Mouse (Mus musculus) stomach, postnatal 0 days (tissue): ENCODE measurements around the gene Lyrm7. TPM values are rescaled to one million over a fixed set of nuclear protein-coding genes. Genes with fewer than 3 reads are reported as not detected.

Source experiments
- ATAC-seq: fragments of 200-750 bp; cut with Nextera tagmentation; 2 replicates; pipeline ENCODE4 v1.8.0; 2017; ENCODE audit not compliant: low FRiP score, low TSS enrichment
- DNase-seq: peaks from one replicate; pipeline ENCODE4 v3.0.0-alpha.2; 2016; ENCODE audit warnings: low spot score
- H3K27ac ChIP-seq: fragments of 300-500 bp; sonication (generic); replicated peaks from 2 replicates; pipeline ENCODE4 v1.5.1; 2014; ENCODE audit warnings: mild to moderate bottlenecking, control low read depth
- H3K27me3 ChIP-seq: fragments of 300-500 bp; sonication (generic); 2 replicates; pipeline ENCODE4 v1.6.1; 2014; ENCODE audit warnings: low read length; ENCODE audit not compliant: control insufficient read depth, insufficient read depth
- H3K36me3 ChIP-seq: fragments of 300-500 bp; sonication (generic); 2 replicates; pipeline ENCODE4 v1.6.1; 2014; ENCODE audit warnings: low read length, mixed read lengths; ENCODE audit not compliant: control insufficient read depth, insufficient read depth
- H3K4me1 ChIP-seq: fragments of 300-500 bp; sonication (generic); replicated peaks from 2 replicates; pipeline ENCODE4 v1.6.1; 2014; ENCODE audit warnings: antibody characterized with exemption; ENCODE audit not compliant: control insufficient read depth, insufficient read depth
- H3K4me2 ChIP-seq: fragments of 300-500 bp; sonication (generic); replicated peaks from 2 replicates; pipeline ENCODE4 v1.6.1; 2014; ENCODE audit warnings: low read depth, mild to moderate bottlenecking, control low read depth, moderate library complexity
- H3K4me3 ChIP-seq: fragments of 300-500 bp; sonication (generic); 2 replicates; pipeline ENCODE4 v1.5.1; 2014; ENCODE audit warnings: low read depth, low read length, control low read depth
- H3K9ac ChIP-seq: fragments of 300-500 bp; sonication (generic); 2 replicates; pipeline ENCODE4 v1.6.1; 2014; ENCODE audit warnings: mild to moderate bottlenecking, low read length, control low read depth, mixed read lengths
- H3K9me3 ChIP-seq: fragments of 300-500 bp; sonication (generic); 2 replicates; pipeline ENCODE4 v1.6.1; 2016; ENCODE audit warnings: low read length; ENCODE audit not compliant: control insufficient read depth
- CTCF ChIP-seq: IDR thresholded peaks from 2 replicates; pipeline ENCODE4 v1.5.1; 2016; ENCODE audit warnings: antibody characterized with exemption, low read depth, mild to moderate bottlenecking, moderate library complexity
- EP300 ChIP-seq: optimal IDR thresholded peaks from 2 replicates; pipeline ENCODE3; 2016; ENCODE audit warnings: antibody characterized with exemption
- WGBS: fragments of 180-500 bp; shearing (Covaris S2); extraction: QIAGEN DNeasy Blood & Tissue Kit; methylation state at CpG from one replicate; pipeline ENCODE4 v1.1.7; 2014; 5-methylcytosine and 5-hydroxymethylcytosine counted together
- polyA plus RNA-seq: library from polyadenylated mRNA; unstranded; fragments of >200 nt; fragmentation: Nextera tagmentation; extraction: Ambion mirVana; gene quantifications from 2 replicates; pipeline ENCODE4 v1.2.1, GENCODE M21; 2015

The Lyrm7 gene
- polyA plus RNA-seq, 1 experiment from 2014 or later: 4.5 TPM

DNA sequence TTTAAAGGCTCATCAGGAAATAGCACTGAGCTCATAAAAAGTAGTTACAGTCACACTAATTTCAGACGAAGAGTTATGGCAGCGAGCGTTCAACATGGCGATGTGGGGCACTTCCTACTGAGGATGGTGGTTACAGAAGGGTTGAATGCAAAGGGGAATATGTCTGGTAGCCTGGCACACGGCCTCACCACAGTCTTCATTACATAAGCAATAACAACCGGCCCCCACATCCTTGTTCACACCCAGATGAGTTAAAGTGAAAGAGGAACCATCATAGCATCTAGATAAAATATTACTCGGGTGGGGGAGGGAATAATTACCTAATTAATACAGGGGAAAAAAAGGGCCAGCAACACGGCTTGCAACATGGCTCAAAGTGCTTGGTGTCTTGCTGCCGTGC lies 53.0 kb downstream of the Lyrm7 start:
- Histone ChIP-seq H3K27me3 (no peaks in the 10 kb centered on the region), H3K9ac (no peak overlapping the region), H3K4me3 (no peak overlapping the region), H3K36me3 (no peaks in the 10 kb centered on the region), H3K27ac (no peak overlapping the region), H3K4me2 (no peak overlapping the region), H3K4me1 (no peaks in the 10 kb centered on the region), H3K9me3 (no peaks in the 10 kb centered on the region)
- 76% methylated on average over 9 of the region's 9 CpGs for WGBS
- TF ChIP-seq EP300 (no peak), CTCF (no peak)
- ATAC-seq (no peak), DNase-seq (no peak)

DNA sequence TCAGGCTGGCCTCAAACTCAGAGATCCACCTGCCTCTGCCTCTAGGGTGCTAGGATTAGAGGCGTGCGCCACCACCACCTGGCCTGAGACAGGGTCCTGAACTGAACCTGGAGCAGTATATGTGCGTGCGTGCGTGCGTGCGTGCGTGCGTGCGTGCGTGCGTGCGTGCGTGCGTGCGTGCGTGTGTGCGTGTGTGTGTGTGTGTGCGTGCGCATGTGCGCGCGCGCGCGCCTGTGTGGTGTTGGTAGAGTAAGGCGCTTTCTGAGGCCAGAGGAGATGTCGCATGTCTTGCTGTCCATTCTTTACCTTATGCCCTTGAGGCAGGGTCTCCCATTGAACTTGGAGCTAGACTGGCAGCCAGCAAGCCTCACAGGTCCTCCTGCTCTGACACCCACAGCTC lies 53.8 kb downstream of the Lyrm7 start:
- H3K27ac ChIP-seq: no peak overlapping the region

DNA sequence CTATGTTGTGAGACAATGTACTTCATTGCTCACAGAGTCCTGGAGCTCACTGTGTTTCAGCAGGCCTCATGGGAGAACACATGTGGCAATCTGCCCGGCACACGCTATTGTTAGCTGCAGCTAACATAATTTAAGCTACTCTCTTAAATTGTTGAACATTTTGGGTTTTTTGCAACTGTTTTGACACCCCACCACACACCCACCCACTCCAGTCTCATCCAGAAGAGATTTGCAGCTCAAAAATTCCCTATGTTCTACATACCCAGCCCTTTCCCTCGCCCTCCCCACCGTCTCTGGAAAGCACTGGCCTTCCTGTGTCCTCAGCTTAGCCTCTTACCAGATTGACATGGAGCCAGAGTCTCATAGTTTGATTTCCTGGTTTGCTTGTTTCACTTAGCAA lies 55.5 kb downstream of the Lyrm7 start:
- WGBS: 73% methylated on average over 4 of the region's 4 CpGs
- TF ChIP-seq EP300: no peak
- no peak for TF ChIP-seq CTCF
- Histone ChIP-seq H3K27ac (no peak overlapping the region), H3K27me3 (no peaks in the 10 kb centered on the region), H3K36me3 (no peaks in the 10 kb centered on the region), H3K9ac (no peak overlapping the region), H3K4me1 (no peaks in the 10 kb centered on the region), H3K4me2 (no peak overlapping the region), H3K9me3 (no peaks in the 10 kb centered on the region), H3K4me3 (no peak overlapping the region)
- no peak for DNase-seq
- no peak for ATAC-seq

More for the DNA sequence above, 53.8 kb downstream of the Lyrm7 start:
- Histone ChIP-seq H3K27me3 (no peaks in the 10 kb centered on the region), H3K9ac (no peak overlapping the region), H3K4me2 (no peak overlapping the region), H3K9me3 (no peaks in the 10 kb centered on the region), H3K36me3 (no peaks in the 10 kb centered on the region), H3K4me1 (no peaks in the 10 kb centered on the region), H3K4me3 (no peak overlapping the region)
- TF ChIP-seq CTCF: no peak
- DNase-seq (no peak), ATAC-seq (no peak)
- 80% methylated on average over 28 of the region's 28 CpGs for WGBS

DNA sequence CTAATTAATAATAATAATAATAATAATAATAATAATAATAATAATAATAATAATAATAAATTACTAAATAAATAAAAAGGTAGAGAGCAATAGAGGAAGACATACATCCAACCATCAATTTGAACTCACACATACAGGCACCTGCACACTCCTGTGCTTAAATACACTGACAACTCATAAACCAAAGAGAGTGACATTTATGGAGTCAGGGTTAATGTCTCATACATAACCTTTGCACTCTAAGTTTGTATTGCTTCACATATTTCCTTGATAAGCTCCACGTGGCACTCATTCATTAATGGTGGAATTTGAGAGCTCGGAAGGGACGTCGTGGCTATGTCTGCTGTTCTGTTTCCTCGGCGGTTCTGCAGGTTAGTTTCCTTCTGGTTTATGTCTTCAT lies 58.1 kb downstream of the Lyrm7 start:
- H3K27ac ChIP-seq: no peak overlapping the region
- no peaks in the 10 kb centered on the region for H3K36me3 ChIP-seq
- H3K4me3 ChIP-seq: no peak overlapping the region
- DNase-seq (no peak), ATAC-seq (no peak)
- H3K9me3 ChIP-seq: no peaks in the 10 kb centered on the region
- H3K9ac ChIP-seq: no peak overlapping the region
- H3K4me2 ChIP-seq: no peak overlapping the region
- TF ChIP-seq CTCF (no peak), EP300 (no peak)
- H3K27me3 ChIP-seq: no peaks in the 10 kb centered on the region
- WGBS: 23% methylated on average over 6 of the region's 6 CpGs
- no peaks in the 10 kb centered on the region for H3K4me1 ChIP-seq

DNA sequence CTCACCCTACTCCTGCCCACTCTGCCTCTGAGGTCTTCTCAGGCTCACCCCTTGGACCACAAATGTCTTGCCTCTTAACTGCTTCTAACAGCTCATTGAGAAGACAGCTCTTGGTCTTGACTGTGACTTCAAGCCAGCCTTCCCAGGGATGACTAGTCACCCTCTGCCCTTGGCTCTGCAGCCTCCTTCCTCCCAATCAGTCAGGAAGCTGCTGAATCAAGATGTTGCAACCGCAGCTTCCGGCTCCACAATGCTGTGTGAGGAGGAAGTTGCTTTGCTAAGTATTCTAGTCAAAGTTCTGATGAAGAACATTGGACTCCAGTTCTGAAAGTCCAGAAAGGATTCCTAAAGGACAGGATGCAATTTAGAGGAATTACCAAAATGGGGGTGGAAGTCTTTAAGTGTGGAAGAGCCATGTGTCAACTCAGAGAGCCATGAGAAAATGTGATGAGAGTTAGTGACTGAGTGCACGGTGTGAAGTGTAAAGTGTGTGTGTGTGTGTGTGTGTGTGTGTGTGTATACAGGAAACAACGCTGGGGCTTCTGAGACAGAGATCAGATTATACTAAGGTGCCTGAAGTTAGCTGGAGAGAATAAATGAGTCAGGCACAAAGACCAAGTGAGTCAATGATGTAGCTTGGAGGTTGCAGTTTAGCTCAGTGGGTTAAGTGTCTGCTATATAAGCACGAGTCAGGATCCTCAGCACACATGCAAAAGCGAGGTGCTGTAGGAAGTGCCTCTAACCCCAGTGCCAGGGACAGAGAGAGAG lies 58.7 kb downstream of the Lyrm7 start:
- ATAC-seq (0 out of 2 replicates have a peak, but pooled peaks have one; percentile 45), DNase-seq (no peak)
- Histone ChIP-seq H3K9ac (no peak overlapping the region), H3K4me2 (no peak overlapping the region), H3K27me3 (no peaks in the 10 kb centered on the region), H3K36me3 (no peaks in the 10 kb centered on the region), H3K4me1 (no peaks in the 10 kb centered on the region), H3K27ac (no peak overlapping the region), H3K4me3 (no peak overlapping the region), H3K9me3 (no peaks in the 10 kb centered on the region)
- TF ChIP-seq EP300 (no peak), CTCF (no peak)
- 59% methylated on average over 6 of the region's 6 CpGs for WGBS

DNA sequence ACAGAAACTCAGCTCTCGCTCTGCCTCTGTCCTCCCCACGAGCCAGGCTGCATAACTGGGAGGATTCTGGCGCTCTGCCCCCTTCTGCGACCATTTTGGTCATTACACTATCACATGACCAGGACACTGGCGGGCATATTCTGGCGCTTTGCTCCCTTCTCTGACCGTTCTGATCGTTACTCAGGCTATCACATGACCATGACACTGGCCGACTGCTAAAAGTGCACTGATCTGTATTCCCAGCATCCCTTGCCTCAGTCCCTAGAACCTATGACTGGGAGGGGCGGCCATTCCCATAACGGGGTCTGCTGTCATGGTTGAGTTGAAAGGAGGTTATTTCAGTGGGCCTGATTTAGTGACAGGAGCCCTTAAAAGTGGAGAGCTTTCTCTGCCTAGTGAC lies 64.2 kb downstream of the Lyrm7 start:
- Histone ChIP-seq H3K36me3 (no peaks in the 10 kb centered on the region), H3K4me1 (no peaks in the 10 kb centered on the region), H3K27me3 (no peaks in the 10 kb centered on the region), H3K4me2 (no peak overlapping the region), H3K9ac (no peak overlapping the region), H3K9me3 (no peaks in the 10 kb centered on the region), H3K27ac (no peak overlapping the region), H3K4me3 (no peak overlapping the region)
- no peak for TF ChIP-seq CTCF
- no peak for TF ChIP-seq EP300
- no peak for ATAC-seq
- WGBS: 85% methylated on average over 11 of the region's 11 CpGs
- DNase-seq: no peak
